ENCODE assay signal across 21 mouse cellular contexts in the genomic region with DNA sequence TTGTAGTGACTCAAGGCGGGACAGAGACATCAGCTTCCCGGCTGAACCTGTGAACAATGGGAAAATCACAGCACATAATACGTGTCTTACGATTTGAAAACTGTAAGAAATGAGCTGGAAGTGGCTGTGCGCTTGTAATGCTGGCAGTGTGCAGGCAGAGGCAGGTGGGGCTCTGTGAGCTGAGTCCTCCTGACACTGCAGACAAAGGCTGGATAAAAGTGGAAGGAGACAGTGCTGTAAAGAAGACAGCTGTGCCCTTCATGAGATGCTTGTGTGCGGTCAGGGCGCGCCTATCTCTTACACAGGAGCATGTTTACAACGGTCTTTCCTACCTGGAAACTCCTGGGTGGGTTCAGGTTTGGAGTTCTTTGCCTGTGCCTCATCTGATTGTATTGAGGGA. TPM values are rescaled to one million over a fixed set of nuclear protein-coding genes. Genes with fewer than 3 reads are reported as not detected.
A peak's percentile ranks its signal among the peaks of the same experiment; 100 is the strongest.
DNase-seq lines count a peak whose midpoint lies in the region; ATAC-seq lines count a peak whose summit lies in the region.
"Had no signal": no experiment of that assay in that cellular context is flagged by ENCODE, and none has a peak within 500 bp of the region (broad histone marks: within the 10 kb centered on the region; RNA-seq: fewer than 3 reads in every experiment).

No protein-coding gene starts in this region.

- WGBS in embryonic facial prominence, embryonic 11.5 days, result 85% methylated on average over 9 of the region's 9 CpGs
- 92% methylated on average over 9 of the region's 9 CpGs for WGBS in embryonic facial prominence, embryonic 10.5 days
- 77% methylated on average over 9 of the region's 9 CpGs for WGBS in heart, embryonic 16.5 days
- 74% methylated on average over 9 of the region's 9 CpGs for WGBS in heart, embryonic 11.5 days (ENCODE audit: insufficient replicate concordance)
- 70% methylated on average over 9 of the region's 9 CpGs for WGBS in neural tube, embryonic 13.5 days
- WGBS in neural tube, embryonic 15.5 days, result 60% methylated on average over 9 of the region's 9 CpGs

- no peaks in the 10 kb centered on the region for H3K4me1 ChIP-seq in embryonic facial prominence, embryonic 11.5 days (ENCODE audit: control insufficient read depth, insufficient read depth, low read length)
- H3K4me1 ChIP-seq in embryonic facial prominence, embryonic 10.5 days, result peaks cover 45% of the 10 kb centered on the region
- peaks cover 35% of the 10 kb centered on the region for H3K4me1 ChIP-seq in heart, embryonic 16.5 days (ENCODE audit: control insufficient read depth, insufficient read depth, low read length)
- peaks cover 34% of the 10 kb centered on the region for H3K4me1 ChIP-seq in heart, embryonic 11.5 days (ENCODE audit: control insufficient read depth, insufficient read depth, low read length)
- H3K4me1 ChIP-seq in neural tube, embryonic 13.5 days (replicated peaks), result peaks cover 75% of the 10 kb centered on the region
- peaks cover 61% of the 10 kb centered on the region for H3K4me1 ChIP-seq in neural tube, embryonic 15.5 days

- H3K9ac ChIP-seq in embryonic facial prominence, embryonic 11.5 days (replicated peaks; ENCODE audit: low read length), result no peak overlapping the region
- H3K9ac ChIP-seq in heart, embryonic 16.5 days (ENCODE audit: low read length), result peak overlapping the region; percentile 21; the same call in 1 of the 2 replicates
- H3K9ac ChIP-seq in heart, embryonic 11.5 days (ENCODE audit: low read depth, low read length), result no peak overlapping the region
- 0 out of 2 replicates have a peak overlapping the region, but pooled peaks have one; percentile 31 for H3K9ac ChIP-seq in neural tube, embryonic 13.5 days
- H3K9ac ChIP-seq in neural tube, embryonic 15.5 days (replicated peaks), result no peak overlapping the region
- H3K9ac ChIP-seq: heart, embryonic 12.5 days; midbrain, embryonic 12.5 days had no signal

- H3K4me3 ChIP-seq in embryonic facial prominence, embryonic 11.5 days (ENCODE audit: low read depth, low read length), result no peak overlapping the region
- H3K4me3 ChIP-seq in embryonic facial prominence, embryonic 10.5 days, result no peak overlapping the region
- H3K4me3 ChIP-seq in heart, embryonic 16.5 days (ENCODE audit: low read length), result no peak overlapping the region
- no peak overlapping the region for H3K4me3 ChIP-seq in heart, embryonic 11.5 days (ENCODE audit: low read depth, low read length)
- no peak overlapping the region for H3K4me3 ChIP-seq in neural tube, embryonic 13.5 days
- H3K4me3 ChIP-seq in neural tube, embryonic 15.5 days (replicated peaks), result no peak overlapping the region
- H3K4me3 ChIP-seq: heart, embryonic 12.5 days; layer of hippocampus, adult 2 months; limb, embryonic 10.5 days; midbrain, embryonic 12.5 days had no signal

- ATAC-seq in embryonic facial prominence, embryonic 11.5 days (replicated peaks; ENCODE audit: insufficient number of reproducible peaks, low FRiP score, low TSS enrichment, low read depth), result 0 out of 2 replicates have a peak, but pooled peaks have one; percentile 18
- ATAC-seq in heart, embryonic 16.5 days (replicated peaks; ENCODE audit: extremely low read depth, insufficient read depth, low FRiP score), result no peak
- ATAC-seq in heart, embryonic 11.5 days (replicated peaks; ENCODE audit: insufficient number of reproducible peaks, low FRiP score, low TSS enrichment), result no peak
- peak; percentile 16; the same call in 1 of the 2 replicates for ATAC-seq in neural tube, embryonic 13.5 days (ENCODE audit: low read depth)
- ATAC-seq in neural tube, embryonic 15.5 days (ENCODE audit: low FRiP score), result no peak
- ATAC-seq: hindbrain, postnatal 0 days; intestine, embryonic 16.5 days; lung, postnatal 0 days had no signal

- H3K9me3 ChIP-seq in embryonic facial prominence, embryonic 11.5 days (replicated peaks; ENCODE audit: control insufficient read depth, low read length), result no peaks in the 10 kb centered on the region
- no peaks in the 10 kb centered on the region for H3K9me3 ChIP-seq in embryonic facial prominence, embryonic 10.5 days
- H3K9me3 ChIP-seq in heart, embryonic 16.5 days (replicated peaks; ENCODE audit: control insufficient read depth, low read length), result no peaks in the 10 kb centered on the region
- no peaks in the 10 kb centered on the region for H3K9me3 ChIP-seq in heart, embryonic 11.5 days (replicated peaks; ENCODE audit: control insufficient read depth, low read length)
- no peaks in the 10 kb centered on the region for H3K9me3 ChIP-seq in neural tube, embryonic 13.5 days
- H3K9me3 ChIP-seq in neural tube, embryonic 15.5 days (replicated peaks), result no peaks in the 10 kb centered on the region
- H3K9me3 ChIP-seq: heart, embryonic 12.5 days; limb, embryonic 10.5 days; midbrain, embryonic 12.5 days had no signal

- H3K36me3 ChIP-seq in embryonic facial prominence, embryonic 11.5 days (replicated peaks; ENCODE audit: control insufficient read depth, insufficient read depth, low read depth, low read length), result no peaks in the 10 kb centered on the region
- H3K36me3 ChIP-seq in embryonic facial prominence, embryonic 10.5 days (replicated peaks), result peaks cover 16% of the 10 kb centered on the region
- H3K36me3 ChIP-seq in heart, embryonic 16.5 days (ENCODE audit: control insufficient read depth, insufficient read depth), result no peaks in the 10 kb centered on the region
- no peaks in the 10 kb centered on the region for H3K36me3 ChIP-seq in heart, embryonic 11.5 days (ENCODE audit: control insufficient read depth, insufficient read depth, low read length)
- no peaks in the 10 kb centered on the region for H3K36me3 ChIP-seq in neural tube, embryonic 13.5 days
- no peaks in the 10 kb centered on the region for H3K36me3 ChIP-seq in neural tube, embryonic 15.5 days
- H3K36me3 ChIP-seq: heart, embryonic 12.5 days; midbrain, embryonic 12.5 days had no signal

- no peak for DNase-seq in embryonic facial prominence, embryonic 11.5 days (ENCODE audit: low spot score)
- no peak for DNase-seq in embryonic facial prominence, embryonic 10.5 days (ENCODE audit: low spot score)
- DNase-seq in testis, postnatal 14 days (ENCODE audit: low spot score), result no peak
- DNase-seq in thymus, postnatal 4 days, result no peak
- DNase-seq: adrenal gland, postnatal 10 days; cerebellum, adult 9-10 months; heart, postnatal 14 days; kidney, postnatal 25 days; liver had no signal

- H3K27ac ChIP-seq in embryonic facial prominence, embryonic 11.5 days (replicated peaks; ENCODE audit: low read depth, low read length), result no peak overlapping the region
- H3K27ac ChIP-seq in embryonic facial prominence, embryonic 10.5 days (replicated peaks), result no peak overlapping the region
- no peak overlapping the region for H3K27ac ChIP-seq in heart, embryonic 16.5 days (ENCODE audit: low read length)
- no peak overlapping the region for H3K27ac ChIP-seq in heart, embryonic 11.5 days (ENCODE audit: low read depth, low read length)
- H3K27ac ChIP-seq in neural tube, embryonic 13.5 days (replicated peaks), result peak overlapping the region; percentile 63; the same call in 1 of the 2 replicates
- H3K27ac ChIP-seq in neural tube, embryonic 15.5 days (replicated peaks), result no peak overlapping the region
- H3K27ac ChIP-seq: hindbrain, postnatal 0 days; layer of hippocampus, adult 2 months; limb, embryonic 10.5 days; macrophage; midbrain, embryonic 12.5 days had no signal

- H3K4me2 ChIP-seq in embryonic facial prominence, embryonic 11.5 days (ENCODE audit: low read depth, low read length), result no peak overlapping the region
- H3K4me2 ChIP-seq in heart, embryonic 16.5 days (ENCODE audit: low read depth, low read length), result no peak overlapping the region
- no peak overlapping the region for H3K4me2 ChIP-seq in heart, embryonic 11.5 days
- H3K4me2 ChIP-seq in neural tube, embryonic 13.5 days, result no peak overlapping the region
- no peak overlapping the region for H3K4me2 ChIP-seq in neural tube, embryonic 15.5 days
- H3K4me2 ChIP-seq: heart, embryonic 12.5 days; midbrain, embryonic 12.5 days had no signal

- H3K27me3 ChIP-seq in embryonic facial prominence, embryonic 11.5 days (ENCODE audit: control insufficient read depth, insufficient read depth, low read length), result no peaks in the 10 kb centered on the region
- no peaks in the 10 kb centered on the region for H3K27me3 ChIP-seq in embryonic facial prominence, embryonic 10.5 days (replicated peaks; ENCODE audit: low read depth, poor library complexity, severe bottlenecking)
- no peaks in the 10 kb centered on the region for H3K27me3 ChIP-seq in heart, embryonic 16.5 days (ENCODE audit: control insufficient read depth, insufficient read depth, low read length)
- H3K27me3 ChIP-seq in heart, embryonic 11.5 days (ENCODE audit: control insufficient read depth, insufficient read depth, low read length), result no peaks in the 10 kb centered on the region
- H3K27me3 ChIP-seq in neural tube, embryonic 13.5 days, result no peaks in the 10 kb centered on the region
- no peaks in the 10 kb centered on the region for H3K27me3 ChIP-seq in neural tube, embryonic 15.5 days (replicated peaks)
- H3K27me3 ChIP-seq: heart, embryonic 12.5 days; midbrain, embryonic 12.5 days had no signal

RNA-seq across cellular contexts. Expression of gene Itsn1, which starts 32.1 kb away (rescaled TPM):
- 36.5 and 40.1 TPM in 2 replicates for polyA plus RNA-seq in embryonic facial prominence, embryonic 11.5 days (2014; fragmentation: Nextera tagmentation; extraction: Ambion mirVana)
- 40.1 and 43.5 TPM in 2 replicates for polyA plus RNA-seq in embryonic facial prominence, embryonic 10.5 days (2016; fragmentation: Nextera tagmentation; extraction: Ambion mirVana)
- polyA plus RNA-seq in heart, embryonic 16.5 days (2015; fragmentation: Nextera tagmentation; extraction: Ambion mirVana), result 14.2 and 17.0 TPM in 2 replicates
- 26.6 and 29.5 TPM in 2 replicates for polyA plus RNA-seq in heart, embryonic 11.5 days (2014; fragmentation: Nextera tagmentation; extraction: Ambion mirVana)
- 60.4 and 62.5 TPM in 2 replicates for polyA plus RNA-seq in neural tube, embryonic 13.5 days (2015; fragmentation: Nextera tagmentation; extraction: Ambion mirVana)
- 44.5 and 48.6 TPM in 2 replicates for polyA plus RNA-seq in neural tube, embryonic 15.5 days (2015; fragmentation: Nextera tagmentation; extraction: Ambion mirVana)

RNA-seq across cellular contexts. Expression of gene Cryzl1, which starts 32.4 kb away (rescaled TPM):
- 66.7 and 76.4 TPM in 2 replicates for polyA plus RNA-seq in embryonic facial prominence, embryonic 11.5 days (2014; fragmentation: Nextera tagmentation; extraction: Ambion mirVana)
- polyA plus RNA-seq in embryonic facial prominence, embryonic 10.5 days (2016; fragmentation: Nextera tagmentation; extraction: Ambion mirVana), result 60.0 and 63.7 TPM in 2 replicates
- 51.8 and 58.3 TPM in 2 replicates for polyA plus RNA-seq in heart, embryonic 16.5 days (2015; fragmentation: Nextera tagmentation; extraction: Ambion mirVana)
- polyA plus RNA-seq in heart, embryonic 11.5 days (2014; fragmentation: Nextera tagmentation; extraction: Ambion mirVana), result 54.5 and 54.7 TPM in 2 replicates
- 91.5 and 93.0 TPM in 2 replicates for polyA plus RNA-seq in neural tube, embryonic 13.5 days (2015; fragmentation: Nextera tagmentation; extraction: Ambion mirVana)
- polyA plus RNA-seq in neural tube, embryonic 15.5 days (2015; fragmentation: Nextera tagmentation; extraction: Ambion mirVana), result 98.8 and 113 TPM in 2 replicates

Comparison
In these comparisons a context has a peak if more than half of its experiments do, and no peak if none do; other contexts are left out.
1. ATAC-seq: peak in embryonic facial prominence, embryonic 11.5 days (single experiment) and neural tube, embryonic 13.5 days (single experiment); none in heart, embryonic 16.5 days (single experiment), heart, embryonic 11.5 days (single experiment) and neural tube, embryonic 15.5 days (single experiment).
2. H3K9ac ChIP-seq: peak in heart, embryonic 16.5 days (single experiment) and neural tube, embryonic 13.5 days (single experiment); none in embryonic facial prominence, embryonic 11.5 days (single experiment), heart, embryonic 11.5 days (single experiment) and neural tube, embryonic 15.5 days (single experiment).